Mouse (Mus musculus) liver, embryonic 14.5 days (tissue): Measurements from ENCODE around the gene Klc2.

ENCODE experiments used
- CTCF ChIP-seq: IDR thresholded peaks from 2 replicates; pipeline ENCODE4 v1.5.1; 2016; ENCODE audit warnings: antibody characterized with exemption, low read depth, control low read depth
- EP300 ChIP-seq: IDR thresholded peaks from 2 replicates; pipeline ENCODE4 v1.6.1; 2016; ENCODE audit warnings: antibody characterized with exemption, low read depth

GRCm38 (mm10) chr19:5065104-5065503 lies 53.3 kb downstream of the Klc2 start:
- TF ChIP-seq CTCF (no peak), EP300 (no peak)
